Mouse (Mus musculus) heart, embryonic 10.5 days (tissue): ENCODE results near the gene Prpf19. TPM values are rescaled to one million over a fixed set of nuclear protein-coding genes. Genes with fewer than 3 reads are reported as not detected.

Experiments used
- DNase-seq: peaks from one replicate; pipeline ENCODE4 v3.0.0-alpha.2; 2017; ENCODE audit warnings: low spot score
- H3K27ac ChIP-seq: fragments of 300-500 bp; sonication (generic); 2 replicates; pipeline ENCODE4 v1.5.1; 2016; ENCODE audit warnings: mild to moderate bottlenecking
- H3K27me3 ChIP-seq: fragments of 300-500 bp; sonication (generic); 2 replicates; pipeline ENCODE4 v1.6.1; 2016; ENCODE audit warnings: mild to moderate bottlenecking; ENCODE audit not compliant: poor library complexity, insufficient read depth, severe bottlenecking
- H3K36me3 ChIP-seq: fragments of 300-500 bp; sonication (generic); 2 replicates; pipeline ENCODE4 v1.6.1; 2016; ENCODE audit warnings: mild to moderate bottlenecking, moderate library complexity
- H3K4me1 ChIP-seq: fragments of 300-500 bp; sonication (generic); 2 replicates; pipeline ENCODE4 v1.6.1; 2016; ENCODE audit warnings: mild to moderate bottlenecking
- H3K4me3 ChIP-seq: fragments of 300-500 bp; sonication (generic); 2 replicates; pipeline ENCODE4 v1.5.1; 2016; ENCODE audit warnings: mild to moderate bottlenecking, moderate library complexity
- H3K9me3 ChIP-seq: fragments of 300-500 bp; sonication (generic); 2 replicates; pipeline ENCODE4 v1.6.1; 2016; ENCODE audit warnings: mild to moderate bottlenecking, moderate library complexity
- WGBS: fragments of 180-500 bp; shearing (Covaris S2); methylation state at CpG from one replicate; pipeline ENCODE4 v1.1.7; 2016; 5-methylcytosine and 5-hydroxymethylcytosine counted together
- polyA plus RNA-seq: library from polyadenylated mRNA; unstranded; fragments of >200 nt; fragmentation: Nextera tagmentation; extraction: Ambion mirVana; gene quantifications from 2 replicates; pipeline ENCODE4 v1.2.1, GENCODE M21; 2016

Prpf19 gene
- polyA plus RNA-seq, 1 experiment from 2014 or later = 48.5 TPM

DNA sequence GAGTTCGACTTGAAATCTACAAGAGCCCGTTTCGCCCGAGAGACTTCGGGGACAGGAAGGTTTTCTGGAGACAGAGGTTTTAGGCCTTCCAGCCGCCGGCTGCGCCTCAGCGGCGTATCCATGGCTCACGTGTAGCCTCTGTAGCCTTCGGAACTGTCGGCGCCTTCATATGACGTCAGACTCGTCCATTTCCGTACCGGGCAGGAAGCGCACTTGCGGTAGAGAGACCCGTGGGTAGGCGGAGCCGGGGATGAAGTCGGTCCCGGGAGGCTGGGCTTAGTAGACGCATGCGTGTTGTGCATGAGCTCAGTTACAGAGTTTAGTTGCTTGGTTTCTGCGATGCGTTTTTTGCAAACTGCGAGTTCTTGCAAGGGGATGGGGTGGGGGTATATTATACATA is 54.1 kb downstream of the Prpf19 start, which contains the start of gene Ccdc86:
Ccdc86 (minus strand) TSS at position 155 of the 400 bp plus-strand sequence.
- no peaks in the 10 kb centered on the region for H3K27me3 ChIP-seq
- WGBS = 0% methylated on average over 30 of the region's 30 CpGs
- H3K36me3 ChIP-seq = peaks cover 25% of the 10 kb centered on the region
- no peaks in the 10 kb centered on the region for H3K9me3 ChIP-seq
- H3K27ac ChIP-seq = peak within 1 kb of the TSS; percentile 85
- H3K4me1 ChIP-seq = peaks cover 51% of the 10 kb centered on the region
- DNase-seq = peak; percentile 99
- peak within 1 kb of the TSS; percentile 81 for H3K4me3 ChIP-seq

DNA sequence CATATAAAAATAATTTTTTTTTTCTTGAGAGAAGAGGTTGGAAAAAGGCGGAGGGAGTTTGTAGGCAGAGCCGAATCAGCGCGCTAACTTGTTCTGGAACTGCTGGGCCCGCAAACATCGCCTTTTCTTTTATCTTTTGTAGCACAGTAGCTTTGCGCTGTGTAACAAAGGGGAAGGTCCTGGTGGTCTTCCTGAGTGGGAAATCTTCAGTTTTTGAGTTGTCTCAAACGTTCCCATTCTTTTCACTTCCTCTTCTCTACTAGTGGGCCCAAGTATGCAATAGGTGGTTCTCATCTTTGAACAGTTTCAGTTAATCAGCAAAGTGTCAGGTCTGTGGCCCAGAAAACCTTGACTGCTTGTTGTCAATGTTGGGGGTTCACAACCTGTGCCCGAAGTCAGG is 54.5 kb downstream of the Prpf19 start:
- DNase-seq = no peak
- Histone ChIP-seq H3K4me1 (peaks cover 51% of the 10 kb centered on the region), H3K4me3 (peak overlapping the region; percentile 81), H3K36me3 (peaks cover 21% of the 10 kb centered on the region), H3K9me3 (no peaks in the 10 kb centered on the region), H3K27ac (peak overlapping the region; percentile 84), H3K27me3 (no peaks in the 10 kb centered on the region)
- 32% methylated on average over 9 of the region's 9 CpGs for WGBS

DNA sequence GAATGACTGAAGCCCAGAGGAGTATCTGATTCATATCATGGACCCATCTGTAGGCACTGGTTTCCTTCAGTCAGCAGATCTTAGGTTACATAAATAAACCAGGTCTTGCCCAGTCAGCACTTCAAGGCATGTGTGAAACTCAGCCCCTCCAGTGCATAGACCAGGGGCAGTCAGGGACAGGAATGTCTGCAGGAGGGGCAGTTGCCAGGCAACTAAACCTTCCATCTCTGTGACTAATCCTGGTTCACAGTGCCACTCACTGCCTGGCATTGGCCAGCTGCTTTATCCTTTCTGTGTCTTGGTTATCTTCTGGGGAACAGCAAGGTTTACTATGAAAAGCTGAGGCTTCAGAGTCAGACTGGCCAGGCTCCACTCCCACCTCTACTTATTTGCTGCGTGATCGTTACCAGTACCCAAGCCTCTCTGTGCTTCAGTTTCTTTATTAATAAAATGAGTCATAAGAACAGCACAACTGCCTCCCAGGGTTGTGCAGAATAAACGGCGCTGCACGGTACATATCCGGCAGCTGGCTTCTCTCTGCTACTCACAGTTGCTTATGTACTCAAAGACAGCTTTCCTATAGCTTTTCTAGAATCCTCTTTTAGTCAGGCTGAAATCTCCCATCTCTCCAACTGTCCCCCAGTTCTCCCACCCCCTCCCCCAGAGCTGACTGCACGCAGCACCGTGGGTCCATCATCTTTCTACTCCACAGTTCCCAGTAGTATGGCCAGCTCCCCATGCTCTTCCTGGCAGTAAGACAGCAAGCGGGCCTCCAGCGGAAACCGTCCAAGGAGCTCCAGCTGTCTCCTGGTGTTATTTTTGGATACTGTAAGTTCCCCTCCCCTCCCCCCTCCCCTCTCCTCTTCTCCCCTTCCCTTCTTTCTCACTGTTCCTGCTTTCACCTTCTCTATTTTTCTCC is 57.2 kb downstream of the Prpf19 start:
- Histone ChIP-seq H3K9me3 (no peaks in the 10 kb centered on the region), H3K27ac (peak overlapping the region; percentile 72), H3K36me3 (no peaks in the 10 kb centered on the region), H3K27me3 (peaks cover 9% of the 10 kb centered on the region; the same call in 1 of the 2 replicates), H3K4me3 (0 out of 2 replicates have a peak overlapping the region, but pooled peaks have one; percentile 13), H3K4me1 (peaks cover 42% of the 10 kb centered on the region)
- DNase-seq = no peak
- 39% methylated on average over 11 of the region's 11 CpGs for WGBS

Other genes starting within 250 kb of the Prpf19 start
- not detected in 2 replicates for gene Pga5, start 217.2 kb upstream of the Prpf19 start, polyA plus RNA-seq
- gene Vps37c, start 206.5 kb upstream of the Prpf19 start, polyA plus RNA-seq = 26.5 and 26.7 TPM in 2 replicates
- gene Cd5, start 156.2 kb upstream of the Prpf19 start, polyA plus RNA-seq = 0.18 and 0.28 TPM in 2 replicates
- gene Cd6, start 65.2 kb upstream of the Prpf19 start, polyA plus RNA-seq = 0.06 TPM in 1 of 2 replicates, not detected in the other
- gene Slc15a3, start 55.5 kb upstream of the Prpf19 start, polyA plus RNA-seq = 0.16 and 0.22 TPM in 2 replicates
- gene Tmem132a, start 25.3 kb upstream of the Prpf19 start, polyA plus RNA-seq = 63.8 and 77.5 TPM in 2 replicates
- gene Tmem109, start 13.2 kb upstream of the Prpf19 start, polyA plus RNA-seq = 67.8 and 68.2 TPM in 2 replicates
- gene Zp1, start 25.4 kb downstream of the Prpf19 start, polyA plus RNA-seq = not detected in 2 replicates
- gene Ptgdr2, start 41.9 kb downstream of the Prpf19 start, polyA plus RNA-seq = 0.19 and 0.30 TPM in 2 replicates
- gene Ccdc86, start 54.0 kb downstream of the Prpf19 start, polyA plus RNA-seq = 27.2 and 39.6 TPM in 2 replicates
- gene Ms4a10, start 79.4 kb downstream of the Prpf19 start, polyA plus RNA-seq = 0.20 TPM in 1 of 2 replicates, not detected in the other
- not detected in 2 replicates for gene Ms4a15, start 98.0 kb downstream of the Prpf19 start, polyA plus RNA-seq
- not detected in 2 replicates for gene Ms4a18, start 122.8 kb downstream of the Prpf19 start, polyA plus RNA-seq
- not detected in 2 replicates for gene Ms4a8a, start 185.9 kb downstream of the Prpf19 start, polyA plus RNA-seq
- gene 1700017D01Rik, start 235.6 kb downstream of the Prpf19 start, polyA plus RNA-seq = not detected in 2 replicates